Mouse (Mus musculus): ENCODE measurements around the gene Phactr3. TPM values are rescaled to one million over a fixed set of nuclear protein-coding genes. Genes with fewer than 3 reads are reported as not detected.

The Phactr3 gene
- polyA plus RNA-seq, 1 experiment from 2014 or later: 0.38 TPM

DNA sequence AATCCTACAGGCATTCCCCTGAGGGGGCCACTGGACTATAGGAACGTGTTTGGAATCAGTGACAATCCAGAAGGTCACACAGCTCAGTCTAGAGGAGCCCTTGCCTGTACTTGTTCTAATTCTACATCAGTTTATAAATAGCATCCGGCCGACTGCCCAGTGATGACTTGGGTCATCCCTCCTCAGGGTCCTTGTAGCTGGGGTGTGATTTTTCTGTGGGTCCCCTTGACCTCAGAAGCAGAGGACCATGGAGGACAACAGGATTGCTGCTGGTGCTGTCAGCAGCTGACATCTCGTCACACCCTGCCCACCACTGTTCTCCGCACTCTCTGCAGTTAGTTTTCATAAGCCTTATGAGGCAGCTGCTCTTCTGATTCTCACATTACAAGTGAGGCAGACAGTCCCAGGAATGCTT is 89.4 kb downstream of the Phactr3 start:
- H3K27me3 ChIP-seq: no peaks in the 10 kb centered on the region
- H3K9me3 ChIP-seq: no peaks in the 10 kb centered on the region
- ATAC-seq (ENCODE audit: insufficient number of reproducible peaks, low FRiP score, low TSS enrichment, low read depth): no peak
- 66% methylated on average over 5 of the region's 5 CpGs for WGBS
- no peaks in the 10 kb centered on the region for H3K36me3 ChIP-seq
- H3K4me1 ChIP-seq: 0 out of 2 replicates have a peak, but pooled peaks cover 4% of the 10 kb centered on the region
- H3K4me2 ChIP-seq: no peak overlapping the region
- H3K27ac ChIP-seq: no peak overlapping the region
- H3K9ac ChIP-seq: no peak overlapping the region
- no peak overlapping the region for H3K4me3 ChIP-seq

DNA sequence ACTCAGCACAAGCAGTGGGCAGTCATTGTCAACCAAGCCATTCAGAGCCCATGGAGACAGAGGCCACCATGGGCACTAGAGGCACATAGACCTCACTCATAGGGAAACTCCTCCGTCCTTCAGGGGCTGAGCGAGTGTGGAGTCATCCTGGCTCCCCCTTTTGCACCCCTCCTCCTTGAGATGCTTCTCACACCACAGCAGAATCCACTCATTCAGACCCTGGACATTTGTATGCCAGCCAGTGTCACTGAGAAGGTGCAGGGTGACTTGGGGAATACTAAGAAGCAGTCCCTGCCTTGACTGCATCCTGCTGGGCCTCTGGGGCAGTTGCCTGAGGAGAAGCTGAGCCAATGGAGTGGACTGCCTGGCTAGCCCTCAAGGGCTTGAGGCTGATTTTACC is 95.1 kb downstream of the Phactr3 start:
- Histone ChIP-seq H3K9ac (no peak overlapping the region), H3K9me3 (no peaks in the 10 kb centered on the region), H3K4me2 (no peak overlapping the region), H3K27me3 (no peaks in the 10 kb centered on the region), H3K4me3 (no peak overlapping the region), H3K27ac (no peak overlapping the region), H3K36me3 (no peaks in the 10 kb centered on the region), H3K4me1 (0 out of 2 replicates have a peak, but pooled peaks cover 4% of the 10 kb centered on the region)
- 95% methylated on average over 2 of the region's 2 CpGs for WGBS
- no peak for ATAC-seq (ENCODE audit: insufficient number of reproducible peaks, low FRiP score, low TSS enrichment, low read depth)

DNA sequence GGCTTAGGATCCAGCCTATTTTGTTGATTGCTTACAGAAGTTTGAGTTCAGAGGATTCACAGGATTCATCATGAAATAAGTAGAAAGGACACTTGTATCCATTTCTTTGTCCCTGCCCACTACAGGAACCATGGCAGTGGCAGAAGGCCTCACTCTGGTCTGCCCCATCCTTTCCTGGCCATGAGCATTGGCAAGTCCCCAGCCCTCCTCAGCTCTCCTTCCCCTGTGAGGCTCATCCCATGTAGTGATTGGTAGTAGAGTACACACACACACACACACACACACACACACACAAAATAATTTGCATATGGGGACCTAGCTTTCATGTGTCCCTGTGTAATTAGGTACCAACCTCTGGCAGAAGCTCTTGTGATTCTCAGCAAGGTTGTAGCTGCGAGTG is 95.8 kb downstream of the Phactr3 start:
- Histone ChIP-seq H3K4me2 (no peak overlapping the region), H3K4me3 (no peak overlapping the region), H3K27me3 (no peaks in the 10 kb centered on the region), H3K36me3 (no peaks in the 10 kb centered on the region), H3K9ac (no peak overlapping the region), H3K27ac (no peak overlapping the region), H3K4me1 (0 out of 2 replicates have a peak, but pooled peaks cover 4% of the 10 kb centered on the region), H3K9me3 (no peaks in the 10 kb centered on the region)
- no peak for ATAC-seq (ENCODE audit: insufficient number of reproducible peaks, low FRiP score, low TSS enrichment, low read depth)
- 78% methylated on average over 1 of the region's 1 CpGs for WGBS

DNA sequence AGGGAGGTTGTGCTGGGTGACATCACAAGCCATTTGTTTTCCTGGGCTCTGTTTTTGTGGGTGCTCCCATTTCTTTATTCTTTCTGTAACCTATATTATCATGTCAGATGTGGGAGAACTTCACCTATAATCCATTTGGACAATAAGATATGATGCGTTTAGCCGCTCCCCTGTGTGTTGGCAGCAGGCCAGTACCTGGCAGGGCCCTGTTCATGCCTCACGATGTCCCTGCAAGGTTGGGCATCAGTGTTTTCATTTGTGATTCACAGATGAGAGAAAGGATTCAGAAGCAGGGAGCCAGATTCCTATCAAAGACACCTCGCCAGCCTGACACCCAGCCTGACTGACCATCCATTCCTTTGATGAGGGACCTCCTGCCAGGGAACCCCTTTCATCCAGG is 99.7 kb downstream of the Phactr3 start:
- no peak overlapping the region for H3K27ac ChIP-seq
- H3K9me3 ChIP-seq: no peaks in the 10 kb centered on the region
- H3K27me3 ChIP-seq: no peaks in the 10 kb centered on the region
- no peaks in the 10 kb centered on the region for H3K4me1 ChIP-seq
- H3K9ac ChIP-seq: no peak overlapping the region
- no peak for ATAC-seq (ENCODE audit: insufficient number of reproducible peaks, low FRiP score, low TSS enrichment, low read depth)
- no peaks in the 10 kb centered on the region for H3K36me3 ChIP-seq
- H3K4me2 ChIP-seq: no peak overlapping the region
- WGBS: 62% methylated on average over 4 of the region's 4 CpGs
- H3K4me3 ChIP-seq: no peak overlapping the region

DNA sequence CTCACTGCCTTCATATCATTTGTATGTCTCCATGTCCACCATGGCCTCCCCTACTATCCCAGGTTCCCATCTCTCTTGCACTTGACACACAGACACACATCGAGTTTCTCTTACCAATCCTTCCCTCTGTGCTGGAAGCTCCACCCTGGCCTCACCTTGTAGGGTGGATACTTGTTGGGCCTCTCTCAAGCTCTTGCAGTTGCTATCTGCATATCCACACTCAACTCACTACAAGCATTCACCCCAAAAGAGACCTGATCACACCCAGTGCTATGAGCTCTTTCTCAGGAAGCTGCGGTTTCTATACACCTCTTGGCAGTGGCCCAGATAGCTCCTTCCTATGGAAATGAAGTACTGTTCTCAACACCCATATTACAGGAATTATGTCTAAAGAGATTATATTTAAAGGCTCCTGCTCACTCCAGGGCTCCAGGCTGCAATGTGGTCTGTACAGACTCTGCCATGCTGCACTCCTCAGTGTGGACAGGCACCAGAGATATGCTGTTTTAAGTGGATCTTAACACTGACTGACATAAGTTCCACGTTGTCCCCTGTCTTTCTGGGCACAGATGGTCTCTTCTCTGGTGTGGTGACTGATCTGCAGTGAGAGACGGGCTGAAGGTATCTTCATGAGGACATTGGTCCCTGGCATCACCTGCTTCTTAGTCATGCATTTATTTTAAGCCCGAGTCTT is 100.8 kb downstream of the Phactr3 start:
- Histone ChIP-seq H3K27me3 (no peaks in the 10 kb centered on the region), H3K36me3 (no peaks in the 10 kb centered on the region), H3K4me2 (no peak overlapping the region), H3K4me3 (no peak overlapping the region), H3K9ac (no peak overlapping the region), H3K9me3 (no peaks in the 10 kb centered on the region), H3K27ac (no peak overlapping the region), H3K4me1 (no peaks in the 10 kb centered on the region)
- ATAC-seq (ENCODE audit: insufficient number of reproducible peaks, low FRiP score, low TSS enrichment, low read depth): no peak
- WGBS: 76% methylated on average over 5 of the region's 5 CpGs

DNA sequence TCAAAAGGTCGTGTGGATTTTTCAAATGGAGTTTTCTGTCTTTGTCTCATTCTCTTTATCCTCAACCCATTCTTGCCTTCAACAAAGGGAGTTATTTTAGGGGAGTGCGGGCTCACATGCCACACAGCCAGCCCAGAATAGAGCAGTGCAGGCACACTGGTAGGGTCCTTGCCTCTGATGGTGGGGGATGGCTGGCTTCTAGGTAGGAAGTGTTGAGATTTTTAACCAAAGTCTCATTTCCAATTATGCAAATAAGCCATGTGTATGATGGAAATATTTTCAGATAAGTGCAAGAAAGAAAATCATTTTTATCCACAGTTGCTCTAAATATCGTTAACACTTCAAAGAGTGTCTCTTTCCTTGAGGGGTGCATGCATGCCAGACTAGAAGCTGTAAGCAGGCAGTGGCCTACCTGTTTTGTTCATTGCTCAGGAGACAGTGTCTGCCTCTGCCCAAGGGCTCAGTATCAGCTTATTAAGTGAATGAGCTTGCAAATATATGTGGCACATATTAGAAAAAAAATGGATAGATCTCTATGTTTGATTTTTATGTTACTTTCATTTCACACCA is 101.5 kb downstream of the Phactr3 start:
- ATAC-seq (ENCODE audit: insufficient number of reproducible peaks, low FRiP score, low TSS enrichment, low read depth): no peak
- WGBS: 81% methylated on average over 3 of the region's 3 CpGs
- Histone ChIP-seq H3K36me3 (no peaks in the 10 kb centered on the region), H3K9me3 (no peaks in the 10 kb centered on the region), H3K4me1 (no peaks in the 10 kb centered on the region), H3K27ac (no peak overlapping the region), H3K4me2 (no peak overlapping the region), H3K4me3 (no peak overlapping the region), H3K27me3 (no peaks in the 10 kb centered on the region), H3K9ac (no peak overlapping the region)

DNA sequence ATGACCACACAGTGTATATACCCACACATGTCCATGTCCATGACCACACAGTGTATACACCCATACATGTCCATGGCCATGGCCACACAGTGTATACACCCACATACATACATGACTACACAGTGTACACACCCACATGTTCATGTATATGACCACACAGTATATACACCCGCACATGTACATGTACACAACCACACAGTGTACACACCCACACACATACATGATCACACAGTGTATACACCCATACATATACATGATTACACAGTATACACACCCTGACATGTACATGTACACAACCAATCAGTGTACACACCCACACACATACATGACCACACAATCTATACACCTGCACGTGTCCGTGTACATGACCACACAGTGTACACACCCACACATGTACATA is 102.2 kb downstream of the Phactr3 start:
- H3K4me3 ChIP-seq: no peak overlapping the region
- H3K36me3 ChIP-seq: no peaks in the 10 kb centered on the region
- H3K27ac ChIP-seq: no peak overlapping the region
- peak; percentile 80 for ATAC-seq (ENCODE audit: insufficient number of reproducible peaks, low FRiP score, low TSS enrichment, low read depth)
- WGBS: 94% methylated on average over 3 of the region's 3 CpGs
- H3K9ac ChIP-seq: no peak overlapping the region
- no peak overlapping the region for H3K4me2 ChIP-seq
- H3K9me3 ChIP-seq: no peaks in the 10 kb centered on the region
- H3K27me3 ChIP-seq: no peaks in the 10 kb centered on the region
- no peaks in the 10 kb centered on the region for H3K4me1 ChIP-seq

DNA sequence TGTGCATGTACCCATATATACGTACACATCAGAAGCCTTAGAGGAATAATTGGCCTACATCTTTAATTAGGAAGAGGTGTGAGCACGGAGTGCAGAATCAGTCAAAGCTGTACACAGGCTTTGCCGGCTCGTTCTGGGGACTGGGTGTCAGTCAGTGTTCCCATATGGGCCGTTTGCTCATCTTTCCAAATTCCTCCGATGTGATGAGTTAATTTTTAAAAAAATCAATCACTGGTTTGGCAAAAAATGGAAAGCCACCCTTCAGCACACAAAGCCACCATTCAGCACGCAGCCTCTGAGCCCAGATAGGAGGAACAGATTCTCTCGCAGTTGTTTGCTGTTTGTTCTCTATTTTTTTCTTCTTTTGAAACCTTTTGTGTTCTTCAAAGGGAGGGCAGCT is 110.5 kb downstream of the Phactr3 start:
- Histone ChIP-seq H3K27me3 (no peaks in the 10 kb centered on the region), H3K36me3 (no peaks in the 10 kb centered on the region), H3K9me3 (no peaks in the 10 kb centered on the region), H3K4me2 (no peak overlapping the region), H3K9ac (no peak overlapping the region), H3K4me1 (no peaks in the 10 kb centered on the region), H3K4me3 (no peak overlapping the region), H3K27ac (no peak overlapping the region)
- no peak for ATAC-seq (ENCODE audit: insufficient number of reproducible peaks, low FRiP score, low TSS enrichment, low read depth)
- 84% methylated on average over 8 of the region's 8 CpGs for WGBS

DNA sequence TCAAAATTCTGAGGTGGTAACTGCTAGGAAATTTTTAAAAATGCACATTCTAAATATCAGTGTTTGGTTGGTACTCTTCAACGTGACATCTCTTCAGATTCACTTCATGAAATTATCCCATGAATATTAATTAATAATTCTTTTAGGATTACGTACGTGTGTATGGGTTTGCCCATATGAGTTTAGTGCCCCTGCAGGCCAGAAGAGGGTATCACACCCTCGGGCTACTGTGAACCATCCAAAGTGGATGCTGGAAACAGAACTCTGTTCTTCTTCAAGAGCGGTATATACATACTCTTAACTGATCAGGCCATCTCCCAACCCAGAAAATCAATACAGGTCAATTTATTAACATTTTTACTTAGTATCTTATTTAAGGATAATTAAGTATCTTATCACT is 114.7 kb downstream of the Phactr3 start:
- H3K27ac ChIP-seq: no peak overlapping the region
- no peak for ATAC-seq (ENCODE audit: insufficient number of reproducible peaks, low FRiP score, low TSS enrichment, low read depth)
- H3K9ac ChIP-seq: no peak overlapping the region
- no peak overlapping the region for H3K4me2 ChIP-seq
- no peaks in the 10 kb centered on the region for H3K9me3 ChIP-seq
- H3K4me3 ChIP-seq: no peak overlapping the region
- H3K36me3 ChIP-seq: no peaks in the 10 kb centered on the region
- H3K27me3 ChIP-seq: no peaks in the 10 kb centered on the region
- WGBS: 82% methylated on average over 5 of the region's 5 CpGs
- no peaks in the 10 kb centered on the region for H3K4me1 ChIP-seq

DNA sequence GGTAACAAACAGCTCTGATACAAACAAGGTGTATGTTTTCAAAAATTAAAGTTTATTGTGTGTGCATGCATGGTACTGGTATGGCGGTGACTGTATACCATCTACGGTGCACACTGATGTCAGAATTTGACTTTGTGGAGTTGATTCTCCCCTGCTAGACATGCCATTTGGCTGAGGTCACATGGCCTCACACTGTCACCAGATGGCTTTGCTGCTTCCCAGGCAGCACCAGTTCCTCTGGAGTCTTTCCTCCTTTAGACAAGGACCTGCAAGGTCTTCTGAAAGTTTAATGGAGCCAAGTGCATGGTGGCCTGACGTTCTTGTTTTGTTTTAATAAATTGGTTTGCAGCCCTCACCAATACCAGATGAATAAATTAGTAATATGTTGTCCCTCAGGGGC is 118.3 kb downstream of the Phactr3 start:
- Histone ChIP-seq H3K9me3 (no peaks in the 10 kb centered on the region), H3K4me2 (no peak overlapping the region), H3K36me3 (no peaks in the 10 kb centered on the region), H3K4me1 (no peaks in the 10 kb centered on the region), H3K27me3 (no peaks in the 10 kb centered on the region), H3K27ac (no peak overlapping the region), H3K9ac (no peak overlapping the region), H3K4me3 (no peak overlapping the region)
- no peak for ATAC-seq (ENCODE audit: insufficient number of reproducible peaks, low FRiP score, low TSS enrichment, low read depth)
- 70% methylated on average over 3 of the region's 3 CpGs for WGBS

DNA sequence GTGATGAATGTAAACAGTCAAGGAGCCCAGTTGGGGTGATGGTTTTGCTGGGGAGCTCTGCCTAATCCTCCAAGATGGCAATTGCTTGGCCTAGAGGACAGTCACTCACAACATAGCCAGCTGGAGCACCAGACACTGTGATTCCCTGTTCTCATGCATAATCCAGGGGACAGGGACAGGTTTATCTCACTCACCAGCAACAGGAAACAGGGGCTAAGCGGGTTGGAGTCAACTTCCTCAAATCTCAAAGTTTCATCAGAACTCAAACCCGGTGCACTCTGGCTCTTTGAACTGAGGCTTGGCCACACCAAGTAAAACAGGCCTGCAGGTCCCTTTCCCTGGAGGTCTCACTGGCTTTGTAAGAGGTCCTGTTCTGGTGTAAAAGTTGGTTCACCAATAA is 119.7 kb downstream of the Phactr3 start:
- H3K27ac ChIP-seq: no peak overlapping the region

DNA sequence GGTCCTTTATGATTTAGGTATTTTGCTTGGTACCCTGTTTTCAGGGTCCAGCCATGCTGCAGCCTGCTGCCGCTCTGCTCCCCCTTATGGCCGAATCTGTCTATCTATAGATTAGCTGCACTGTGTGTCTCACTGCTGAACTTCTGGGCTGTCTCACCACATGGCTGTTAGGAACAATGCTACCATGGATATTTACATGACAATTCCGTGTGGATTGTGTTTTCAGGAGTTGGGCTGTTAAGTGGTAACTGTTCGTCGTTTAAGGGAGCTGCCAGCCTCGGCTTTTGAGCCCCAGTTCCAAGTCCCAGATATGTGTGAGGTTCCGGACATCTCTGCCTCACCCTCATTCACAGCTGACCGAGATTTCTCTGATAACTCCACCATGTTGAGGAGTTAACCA is 122.1 kb downstream of the Phactr3 start:
- no peaks in the 10 kb centered on the region for H3K27me3 ChIP-seq
- no peak overlapping the region for H3K9ac ChIP-seq
- 50% methylated on average over 8 of the region's 8 CpGs for WGBS
- no peaks in the 10 kb centered on the region for H3K36me3 ChIP-seq
- ATAC-seq (ENCODE audit: insufficient number of reproducible peaks, low FRiP score, low TSS enrichment, low read depth): no peak
- H3K4me3 ChIP-seq: no peak overlapping the region
- H3K27ac ChIP-seq: no peak overlapping the region
- no peaks in the 10 kb centered on the region for H3K4me1 ChIP-seq
- no peaks in the 10 kb centered on the region for H3K9me3 ChIP-seq
- H3K4me2 ChIP-seq: no peak overlapping the region

More for the DNA sequence above, 119.7 kb downstream of the Phactr3 start:
- Histone ChIP-seq H3K4me2 (no peak overlapping the region), H3K36me3 (no peaks in the 10 kb centered on the region), H3K27me3 (no peaks in the 10 kb centered on the region), H3K4me3 (no peak overlapping the region), H3K9ac (no peak overlapping the region), H3K9me3 (no peaks in the 10 kb centered on the region), H3K4me1 (no peaks in the 10 kb centered on the region)
- no peak for ATAC-seq (ENCODE audit: insufficient number of reproducible peaks, low FRiP score, low TSS enrichment, low read depth)
- WGBS: 73% methylated on average over 2 of the region's 2 CpGs
